Mouse (Mus musculus) embryonic facial prominence, embryonic 15.5 days (tissue): ENCODE results near the gene Pepd. TPM values are rescaled to one million over a fixed set of nuclear protein-coding genes. Genes with fewer than 3 reads are reported as not detected.
A peak's percentile ranks its signal among the peaks of the same experiment; 100 is the strongest.

Source experiments
- ATAC-seq: fragments of 200-750 bp; cut with Nextera tagmentation; 2 replicates; pipeline ENCODE4 v1.8.0; 2017; ENCODE audit warnings: low read depth, moderate TSS enrichment; ENCODE audit not compliant: insufficient number of reproducible peaks, low FRiP score, low TSS enrichment
- H3K27ac ChIP-seq: fragments of 300-500 bp; sonication (generic); replicated peaks from 2 replicates; pipeline ENCODE4 v1.5.1; 2015; ENCODE audit warnings: mild to moderate bottlenecking, inconsistent platforms
- H3K27me3 ChIP-seq: fragments of 300-500 bp; sonication (generic); 2 replicates; pipeline ENCODE4 v1.6.1; 2015; ENCODE audit warnings: inconsistent platforms
- H3K36me3 ChIP-seq: fragments of 300-500 bp; sonication (generic); 2 replicates; pipeline ENCODE4 v1.6.1; 2015; ENCODE audit warnings: mild to moderate bottlenecking, inconsistent platforms
- H3K4me1 ChIP-seq: fragments of 300-500 bp; sonication (generic); 2 replicates; pipeline ENCODE4 v1.6.1; 2015; ENCODE audit warnings: inconsistent platforms
- H3K4me2 ChIP-seq: fragments of 300-500 bp; sonication (generic); replicated peaks from 2 replicates; pipeline ENCODE4 v1.6.1; 2015; ENCODE audit warnings: mild to moderate bottlenecking, inconsistent platforms
- H3K4me3 ChIP-seq: fragments of 300-500 bp; sonication (generic); replicated peaks from 2 replicates; pipeline ENCODE4 v1.5.1; 2015; ENCODE audit warnings: mild to moderate bottlenecking, inconsistent platforms
- H3K9ac ChIP-seq: fragments of 300-500 bp; sonication (generic); 2 replicates; pipeline ENCODE4 v1.6.1; 2015; ENCODE audit warnings: inconsistent platforms
- H3K9me3 ChIP-seq: fragments of 300-500 bp; sonication (generic); replicated peaks from 2 replicates; pipeline ENCODE4 v1.6.1; 2016; ENCODE audit warnings: inconsistent platforms
- WGBS: fragments of 180-500 bp; shearing (Covaris S2); methylation state at CpG from one replicate; pipeline ENCODE4 v1.1.7; 2015; 5-methylcytosine and 5-hydroxymethylcytosine counted together
- polyA plus RNA-seq: library from polyadenylated mRNA; unstranded; fragments of >200 nt; fragmentation: Nextera tagmentation; extraction: Ambion mirVana; gene quantifications from 2 replicates; pipeline ENCODE4 v1.2.1, GENCODE M21; 2015

The Pepd gene
- polyA plus RNA-seq, 1 experiment from 2014 or later: 76.9 TPM

- H3K4me3 ChIP-seq: no peak overlapping the region
- H3K9me3 ChIP-seq: no peaks in the 10 kb centered on the region
- WGBS: 88% methylated on average over 9 of the region's 9 CpGs
- H3K9ac ChIP-seq: no peak overlapping the region
- H3K4me1 ChIP-seq: peaks cover 12% of the 10 kb centered on the region
- H3K4me2 ChIP-seq: no peak overlapping the region
- ATAC-seq: no peak
- H3K27ac ChIP-seq: no peak overlapping the region
- H3K27me3 ChIP-seq: no peaks in the 10 kb centered on the region
- H3K36me3 ChIP-seq: no peaks in the 10 kb centered on the region
Observed at GRCm38 (mm10) chr7:34913956-34914355, 1.8 kb downstream of the Pepd start.

GRCm38 (mm10) chr7:34915555-34915954 lies 3.4 kb downstream of the Pepd start:
- H3K9ac ChIP-seq: no peak overlapping the region
- H3K27me3 ChIP-seq: no peaks in the 10 kb centered on the region
- peaks cover 12% of the 10 kb centered on the region for H3K4me1 ChIP-seq
- ATAC-seq: no peak
- no peaks in the 10 kb centered on the region for H3K9me3 ChIP-seq
- 92% methylated on average over 5 of the region's 5 CpGs for WGBS
- H3K4me2 ChIP-seq: no peak overlapping the region
- no peak overlapping the region for H3K4me3 ChIP-seq
- no peaks in the 10 kb centered on the region for H3K36me3 ChIP-seq
- no peak overlapping the region for H3K27ac ChIP-seq

- Histone ChIP-seq H3K4me3 (no peak overlapping the region), H3K9me3 (no peaks in the 10 kb centered on the region), H3K27me3 (no peaks in the 10 kb centered on the region), H3K36me3 (0 out of 2 replicates have a peak, but pooled peaks cover 3% of the 10 kb centered on the region), H3K4me2 (no peak overlapping the region), H3K9ac (no peak overlapping the region), H3K27ac (no peak overlapping the region), H3K4me1 (peaks cover 8% of the 10 kb centered on the region)
- no peak for ATAC-seq
- WGBS: 52% methylated on average over 6 of the region's 6 CpGs
Observed at GRCm38 (mm10) chr7:34917558-34917957, 5.4 kb downstream of the Pepd start.

GRCm38 (mm10) chr7:34917998-34918397 lies 5.8 kb downstream of the Pepd start:
- no peak overlapping the region for H3K9ac ChIP-seq
- H3K27me3 ChIP-seq: no peaks in the 10 kb centered on the region
- H3K27ac ChIP-seq: no peak overlapping the region
- no peak for ATAC-seq
- WGBS: 88% methylated on average over 4 of the region's 4 CpGs
- H3K36me3 ChIP-seq: 0 out of 2 replicates have a peak, but pooled peaks cover 3% of the 10 kb centered on the region
- no peak overlapping the region for H3K4me2 ChIP-seq
- H3K4me3 ChIP-seq: no peak overlapping the region
- peaks cover 4% of the 10 kb centered on the region for H3K4me1 ChIP-seq
- H3K9me3 ChIP-seq: no peaks in the 10 kb centered on the region

- 85% methylated on average over 8 of the region's 8 CpGs for WGBS
Observed at GRCm38 (mm10) chr7:34918416-34918815, 6.2 kb downstream of the Pepd start.

GRCm38 (mm10) chr7:34919054-34919453 lies 6.9 kb downstream of the Pepd start:
- no peaks in the 10 kb centered on the region for H3K4me1 ChIP-seq
- no peaks in the 10 kb centered on the region for H3K9me3 ChIP-seq
- H3K4me3 ChIP-seq: no peak overlapping the region
- H3K36me3 ChIP-seq: 0 out of 2 replicates have a peak, but pooled peaks cover 3% of the 10 kb centered on the region
- WGBS: 76% methylated on average over 5 of the region's 5 CpGs
- H3K27ac ChIP-seq: no peak overlapping the region
- H3K27me3 ChIP-seq: no peaks in the 10 kb centered on the region
- H3K4me2 ChIP-seq: no peak overlapping the region
- no peak for ATAC-seq
- H3K9ac ChIP-seq: no peak overlapping the region

More at GRCm38 (mm10) chr7:34918416-34918815, 6.2 kb downstream of the Pepd start:
- Histone ChIP-seq H3K27me3 (no peaks in the 10 kb centered on the region), H3K9ac (no peak overlapping the region), H3K9me3 (no peaks in the 10 kb centered on the region), H3K27ac (no peak overlapping the region), H3K4me1 (no peaks in the 10 kb centered on the region), H3K36me3 (0 out of 2 replicates have a peak, but pooled peaks cover 3% of the 10 kb centered on the region), H3K4me3 (no peak overlapping the region), H3K4me2 (no peak overlapping the region)
- no peak for ATAC-seq

GRCm38 (mm10) chr7:34919809-34920208 lies 7.6 kb downstream of the Pepd start:
- no peak overlapping the region for H3K9ac ChIP-seq
- WGBS: 54% methylated on average over 5 of the region's 5 CpGs
- ATAC-seq: no peak
- no peaks in the 10 kb centered on the region for H3K9me3 ChIP-seq
- H3K4me3 ChIP-seq: no peak overlapping the region
- H3K4me1 ChIP-seq: no peaks in the 10 kb centered on the region
- 0 out of 2 replicates have a peak, but pooled peaks cover 3% of the 10 kb centered on the region for H3K36me3 ChIP-seq
- H3K27me3 ChIP-seq: no peaks in the 10 kb centered on the region
- H3K27ac ChIP-seq: no peak overlapping the region
- H3K4me2 ChIP-seq: no peak overlapping the region

- no peak overlapping the region for H3K27ac ChIP-seq
Observed at GRCm38 (mm10) chr7:34925208-34925607, 13.0 kb downstream of the Pepd start.

GRCm38 (mm10) chr7:34925956-34926355 lies 13.8 kb downstream of the Pepd start:
- 90% methylated on average over 7 of the region's 7 CpGs for WGBS
- ATAC-seq: no peak
- Histone ChIP-seq H3K4me2 (no peak overlapping the region), H3K4me1 (0 out of 2 replicates have a peak, but pooled peaks cover 19% of the 10 kb centered on the region), H3K9ac (no peak overlapping the region), H3K4me3 (no peak overlapping the region), H3K9me3 (no peaks in the 10 kb centered on the region), H3K27me3 (no peaks in the 10 kb centered on the region), H3K36me3 (peaks cover 13% of the 10 kb centered on the region; the same call in 1 of the 2 replicates), H3K27ac (no peak overlapping the region)

More at GRCm38 (mm10) chr7:34925208-34925607, 13.0 kb downstream of the Pepd start:
- H3K4me1 ChIP-seq: 0 out of 2 replicates have a peak, but pooled peaks cover 15% of the 10 kb centered on the region
- peaks cover 13% of the 10 kb centered on the region; the same call in 1 of the 2 replicates for H3K36me3 ChIP-seq
- H3K9ac ChIP-seq: no peak overlapping the region
- no peaks in the 10 kb centered on the region for H3K27me3 ChIP-seq
- ATAC-seq: no peak
- no peak overlapping the region for H3K4me3 ChIP-seq
- WGBS: 59% methylated on average over 5 of the region's 5 CpGs
- no peaks in the 10 kb centered on the region for H3K9me3 ChIP-seq
- H3K4me2 ChIP-seq: no peak overlapping the region

- peaks cover 19% of the 10 kb centered on the region; the same call in 1 of the 2 replicates for H3K4me1 ChIP-seq
- no peaks in the 10 kb centered on the region for H3K27me3 ChIP-seq
- no peak overlapping the region for H3K4me2 ChIP-seq
- H3K9me3 ChIP-seq: no peaks in the 10 kb centered on the region
- peaks cover 16% of the 10 kb centered on the region for H3K36me3 ChIP-seq
- peak; percentile 49 for ATAC-seq
- no peak overlapping the region; the same call in 1 of the 2 replicates for H3K27ac ChIP-seq
- H3K9ac ChIP-seq: no peak overlapping the region
- H3K4me3 ChIP-seq: no peak overlapping the region
- WGBS: 46% methylated on average over 8 of the region's 8 CpGs
Observed at GRCm38 (mm10) chr7:34929614-34930262, 17.6 kb downstream of the Pepd start.

- 37% methylated on average over 7 of the region's 7 CpGs for WGBS
- no peak overlapping the region for H3K4me2 ChIP-seq
- no peak overlapping the region for H3K9ac ChIP-seq
Observed at GRCm38 (mm10) chr7:34930263-34930757, 18.1 kb downstream of the Pepd start.

More at GRCm38 (mm10) chr7:34930263-34930757, 18.1 kb downstream of the Pepd start:
- no peaks in the 10 kb centered on the region for H3K9me3 ChIP-seq
- no peak overlapping the region for H3K4me3 ChIP-seq
- H3K27ac ChIP-seq: no peak overlapping the region; the same call in 1 of the 2 replicates
- H3K27me3 ChIP-seq: no peaks in the 10 kb centered on the region
- peaks cover 17% of the 10 kb centered on the region; the same call in 1 of the 2 replicates for H3K4me1 ChIP-seq
- no peak for ATAC-seq
- peaks cover 22% of the 10 kb centered on the region for H3K36me3 ChIP-seq
